14 mouse cellular contexts compared by ENCODE assay signal in the genomic region with DNA sequence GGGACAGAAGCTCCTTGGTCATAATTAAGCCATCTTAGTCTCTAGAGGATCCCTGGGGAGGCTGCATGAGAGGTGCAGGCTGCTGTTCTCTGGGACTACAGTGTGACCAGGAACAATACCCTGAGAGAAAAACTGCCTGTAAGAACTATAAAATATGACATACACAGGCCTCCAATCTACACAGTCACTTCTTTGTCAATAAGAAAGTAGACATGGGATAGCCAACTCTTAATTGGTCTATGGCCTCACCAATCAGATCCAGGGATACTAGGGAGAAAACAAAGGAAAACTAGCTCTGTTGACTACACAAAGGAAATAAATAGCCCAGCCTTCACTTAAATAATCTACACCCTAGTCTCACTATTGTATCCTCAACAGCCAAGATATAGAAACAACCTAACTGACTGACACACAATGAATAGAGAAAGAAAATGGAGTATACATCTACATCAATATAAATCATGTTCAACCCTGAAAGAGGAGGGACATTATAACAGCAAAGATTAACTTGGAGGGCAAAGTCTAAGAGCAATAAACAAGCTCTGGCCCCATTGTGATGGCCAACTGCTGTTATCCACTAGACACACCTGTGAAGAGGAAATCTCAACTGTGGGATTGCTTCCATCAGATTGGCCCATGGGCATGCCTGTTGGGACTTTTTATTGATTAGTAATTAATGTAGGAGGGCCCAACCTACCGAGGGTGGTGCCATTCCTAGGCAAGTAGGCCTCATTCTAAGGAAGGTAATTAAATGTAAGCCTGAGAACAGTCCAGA.
"Had no signal": no experiment of that assay in that cellular context is flagged by ENCODE, and none has a peak within 500 bp of the region (broad histone marks: within the 10 kb centered on the region; RNA-seq: fewer than 3 reads in every experiment).

No protein-coding gene starts in this region.

- DNase-seq: kidney, adult 18-20 months; kidney, postnatal 25 days; liver, embryonic 13.5 days; lung, embryonic 14.5 days; retina, postnatal 1 day; right cerebral cortex, postnatal 25 days; thymus, adult 18-20 months; thymus, postnatal 36 days had no signal

- H3K4me1 ChIP-seq: liver, embryonic 13.5 days; midbrain, embryonic 15.5 days had no signal

- H3K4me3 ChIP-seq: liver, embryonic 13.5 days; midbrain, embryonic 12.5 days; midbrain, embryonic 15.5 days; myocyte; neural tube, embryonic 13.5 days had no signal

- H3K27ac ChIP-seq: liver, embryonic 13.5 days; macrophage; midbrain, embryonic 12.5 days; midbrain, embryonic 15.5 days; neural tube, embryonic 13.5 days had no signal

- H3K27me3 ChIP-seq: liver, embryonic 13.5 days; midbrain, embryonic 12.5 days; midbrain, embryonic 15.5 days; neural tube, embryonic 13.5 days had no signal

- H3K4me2 ChIP-seq: liver, embryonic 13.5 days; lung, embryonic 14.5 days; midbrain, embryonic 12.5 days; midbrain, embryonic 15.5 days; neural tube, embryonic 13.5 days had no signal

- H3K36me3 ChIP-seq: liver, embryonic 13.5 days; midbrain, embryonic 12.5 days; midbrain, embryonic 15.5 days; neural tube, embryonic 13.5 days had no signal

- H3K9me3 ChIP-seq: midbrain, embryonic 12.5 days; midbrain, embryonic 15.5 days; neural tube, embryonic 13.5 days had no signal

- ATAC-seq: lung, postnatal 0 days; midbrain, embryonic 15.5 days had no signal

- H3K9ac ChIP-seq: liver, embryonic 13.5 days; lung, embryonic 14.5 days; midbrain, embryonic 12.5 days; midbrain, embryonic 15.5 days; neural tube, embryonic 13.5 days had no signal
